Mouse (Mus musculus): ENCODE measurements around the gene Nf1. TPM values are rescaled to one million over a fixed set of nuclear protein-coding genes. Genes with fewer than 3 reads are reported as not detected.

The Nf1 gene
- polyA plus RNA-seq, 1 experiment from 2014 or later = 19.6 TPM

GRCm38 (mm10) chr11:79413761-79414513 is 74.4 kb downstream of the Nf1 start:
- no peak for ATAC-seq (ENCODE audit: low read depth)
- 93% methylated on average over 7 of the region's 7 CpGs for WGBS
- Histone ChIP-seq H3K4me1 (ENCODE audit: control insufficient read depth, insufficient read depth, low read length) (no peaks in the 10 kb centered on the region), H3K9ac (replicated peaks; ENCODE audit: low read depth, low read length) (no peak overlapping the region), H3K9me3 (ENCODE audit: control insufficient read depth, low read length) (no peaks in the 10 kb centered on the region), H3K4me3 (ENCODE audit: low read depth, low read length) (no peak overlapping the region), H3K27me3 (ENCODE audit: control insufficient read depth, insufficient read depth, low read length) (no peaks in the 10 kb centered on the region), H3K36me3 (ENCODE audit: control insufficient read depth, insufficient read depth, low read length) (peaks cover 11% of the 10 kb centered on the region), H3K4me2 (ENCODE audit: low read depth, low read length) (no peak overlapping the region), H3K27ac (ENCODE audit: low read depth, low read length) (no peak overlapping the region)

DNA sequence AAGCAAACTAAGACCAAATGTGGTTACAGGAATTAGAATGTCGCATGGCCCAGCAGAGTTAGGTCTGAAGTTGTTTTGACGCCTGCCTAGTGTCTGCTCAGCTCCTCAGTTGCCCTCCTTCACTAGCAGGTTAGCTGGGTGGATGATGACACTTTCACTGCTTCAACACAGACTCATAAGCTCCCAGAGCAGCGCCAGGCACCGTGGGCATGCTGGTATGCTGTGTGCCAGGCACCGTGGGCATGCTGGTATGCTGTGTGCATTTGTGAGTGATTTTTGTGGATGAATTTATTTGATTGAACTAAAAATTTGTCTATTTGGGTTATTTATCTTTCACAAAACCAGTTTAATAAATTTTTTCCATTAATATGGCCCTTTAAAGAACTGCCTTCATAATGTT is 83.0 kb downstream of the Nf1 start:
- Histone ChIP-seq H3K27me3 (ENCODE audit: control insufficient read depth, insufficient read depth, low read length) (no peaks in the 10 kb centered on the region), H3K36me3 (ENCODE audit: control insufficient read depth, insufficient read depth, low read length) (0 out of 2 replicates have a peak, but pooled peaks cover 3% of the 10 kb centered on the region), H3K4me2 (ENCODE audit: low read depth, low read length) (no peak overlapping the region), H3K9ac (replicated peaks; ENCODE audit: low read depth, low read length) (no peak overlapping the region), H3K4me3 (ENCODE audit: low read depth, low read length) (no peak overlapping the region), H3K9me3 (ENCODE audit: control insufficient read depth, low read length) (no peaks in the 10 kb centered on the region), H3K4me1 (ENCODE audit: control insufficient read depth, insufficient read depth, low read length) (no peaks in the 10 kb centered on the region), H3K27ac (ENCODE audit: low read depth, low read length) (no peak overlapping the region)
- no peak for ATAC-seq (ENCODE audit: low read depth)
- 93% methylated on average over 5 of the region's 5 CpGs for WGBS

GRCm38 (mm10) chr11:79426571-79426970 is 87.1 kb downstream of the Nf1 start:
- Histone ChIP-seq H3K4me2 (ENCODE audit: low read depth, low read length) (no peak overlapping the region), H3K4me3 (ENCODE audit: low read depth, low read length) (no peak overlapping the region), H3K36me3 (ENCODE audit: control insufficient read depth, insufficient read depth, low read length) (0 out of 2 replicates have a peak, but pooled peaks cover 6% of the 10 kb centered on the region), H3K4me1 (ENCODE audit: control insufficient read depth, insufficient read depth, low read length) (no peaks in the 10 kb centered on the region), H3K27ac (ENCODE audit: low read depth, low read length) (no peak overlapping the region), H3K9me3 (ENCODE audit: control insufficient read depth, low read length) (no peaks in the 10 kb centered on the region), H3K27me3 (ENCODE audit: control insufficient read depth, insufficient read depth, low read length) (no peaks in the 10 kb centered on the region), H3K9ac (replicated peaks; ENCODE audit: low read depth, low read length) (no peak overlapping the region)
- 59% methylated on average over 4 of the region's 4 CpGs for WGBS
- no peak for ATAC-seq (ENCODE audit: low read depth)

- 0% methylated on average over 2 of the region's 2 CpGs for WGBS
- no peak overlapping the region for H3K4me3 ChIP-seq (ENCODE audit: low read depth, low read length)
Measured at GRCm38 (mm10) chr11:79427638-79428037, 88.1 kb downstream of the Nf1 start.

GRCm38 (mm10) chr11:79435252-79435651 is 95.8 kb downstream of the Nf1 start:
- WGBS = 93% methylated on average over 4 of the region's 4 CpGs
- H3K9me3 ChIP-seq (ENCODE audit: control insufficient read depth, low read length) = no peaks in the 10 kb centered on the region
- H3K4me1 ChIP-seq (ENCODE audit: control insufficient read depth, insufficient read depth, low read length) = no peaks in the 10 kb centered on the region
- no peak overlapping the region for H3K4me2 ChIP-seq (ENCODE audit: low read depth, low read length)
- no peak overlapping the region for H3K9ac ChIP-seq (replicated peaks; ENCODE audit: low read depth, low read length)
- ATAC-seq (ENCODE audit: low read depth) = no peak
- H3K36me3 ChIP-seq (ENCODE audit: control insufficient read depth, insufficient read depth, low read length) = peaks cover 19% of the 10 kb centered on the region
- H3K27ac ChIP-seq (ENCODE audit: low read depth, low read length) = no peak overlapping the region
- H3K4me3 ChIP-seq (ENCODE audit: low read depth, low read length) = no peak overlapping the region
- H3K27me3 ChIP-seq (ENCODE audit: control insufficient read depth, insufficient read depth, low read length) = no peaks in the 10 kb centered on the region

More at GRCm38 (mm10) chr11:79427638-79428037, 88.1 kb downstream of the Nf1 start:
- Histone ChIP-seq H3K4me1 (ENCODE audit: control insufficient read depth, insufficient read depth, low read length) (no peaks in the 10 kb centered on the region), H3K4me2 (ENCODE audit: low read depth, low read length) (no peak overlapping the region), H3K36me3 (ENCODE audit: control insufficient read depth, insufficient read depth, low read length) (0 out of 2 replicates have a peak, but pooled peaks cover 3% of the 10 kb centered on the region), H3K9ac (replicated peaks; ENCODE audit: low read depth, low read length) (no peak overlapping the region), H3K9me3 (ENCODE audit: control insufficient read depth, low read length) (no peaks in the 10 kb centered on the region), H3K27ac (ENCODE audit: low read depth, low read length) (no peak overlapping the region), H3K27me3 (ENCODE audit: control insufficient read depth, insufficient read depth, low read length) (no peaks in the 10 kb centered on the region)
- ATAC-seq (ENCODE audit: low read depth) = no peak

DNA sequence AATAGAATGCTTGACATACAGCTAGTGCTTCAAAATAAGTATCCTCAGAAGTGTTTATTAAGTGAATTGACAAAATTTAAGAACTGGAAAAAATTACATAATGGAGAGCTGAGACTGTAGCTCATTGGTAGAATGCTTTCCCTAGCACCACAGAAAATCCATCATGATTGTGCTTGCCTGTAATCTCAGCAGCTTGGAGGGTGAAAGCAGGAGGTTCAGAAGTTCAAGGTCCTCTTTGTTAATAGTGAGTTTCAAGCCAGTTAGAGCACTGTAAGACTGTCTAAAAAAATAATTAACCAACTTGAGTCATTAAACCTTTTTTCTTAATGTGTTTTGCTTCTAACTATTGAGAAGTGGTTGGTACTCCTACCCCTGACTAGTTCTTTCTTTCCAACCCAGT is 108.9 kb downstream of the Nf1 start:
- H3K4me1 ChIP-seq (ENCODE audit: control insufficient read depth, insufficient read depth, low read length) = no peaks in the 10 kb centered on the region
- H3K27me3 ChIP-seq (ENCODE audit: control insufficient read depth, insufficient read depth, low read length) = no peaks in the 10 kb centered on the region
- no peak for ATAC-seq (ENCODE audit: low read depth)
- no peak overlapping the region for H3K27ac ChIP-seq (ENCODE audit: low read depth, low read length)
- H3K36me3 ChIP-seq (ENCODE audit: control insufficient read depth, insufficient read depth, low read length) = peaks cover 30% of the 10 kb centered on the region
- no peak overlapping the region for H3K9ac ChIP-seq (replicated peaks; ENCODE audit: low read depth, low read length)
- H3K4me3 ChIP-seq (ENCODE audit: low read depth, low read length) = no peak overlapping the region
- no peaks in the 10 kb centered on the region for H3K9me3 ChIP-seq (ENCODE audit: control insufficient read depth, low read length)
- no peak overlapping the region for H3K4me2 ChIP-seq (ENCODE audit: low read depth, low read length)

GRCm38 (mm10) chr11:79452966-79453365 is 113.5 kb downstream of the Nf1 start:
- Histone ChIP-seq H3K27me3 (ENCODE audit: control insufficient read depth, insufficient read depth, low read length) (no peaks in the 10 kb centered on the region), H3K4me1 (ENCODE audit: control insufficient read depth, insufficient read depth, low read length) (no peaks in the 10 kb centered on the region), H3K9me3 (ENCODE audit: control insufficient read depth, low read length) (no peaks in the 10 kb centered on the region), H3K4me3 (ENCODE audit: low read depth, low read length) (no peak overlapping the region), H3K4me2 (ENCODE audit: low read depth, low read length) (no peak overlapping the region), H3K27ac (ENCODE audit: low read depth, low read length) (no peak overlapping the region), H3K9ac (replicated peaks; ENCODE audit: low read depth, low read length) (no peak overlapping the region), H3K36me3 (ENCODE audit: control insufficient read depth, insufficient read depth, low read length) (peaks cover 17% of the 10 kb centered on the region)
- no peak for ATAC-seq (ENCODE audit: low read depth)

- no peak for ATAC-seq (ENCODE audit: low read depth)
- H3K9me3 ChIP-seq (ENCODE audit: control insufficient read depth, low read length) = no peaks in the 10 kb centered on the region
- no peak overlapping the region for H3K4me2 ChIP-seq (ENCODE audit: low read depth, low read length)
- H3K36me3 ChIP-seq (ENCODE audit: control insufficient read depth, insufficient read depth, low read length) = peaks cover 19% of the 10 kb centered on the region
- no peak overlapping the region for H3K9ac ChIP-seq (replicated peaks; ENCODE audit: low read depth, low read length)
- no peaks in the 10 kb centered on the region for H3K4me1 ChIP-seq (ENCODE audit: control insufficient read depth, insufficient read depth, low read length)
- no peak overlapping the region for H3K4me3 ChIP-seq (ENCODE audit: low read depth, low read length)
- no peak overlapping the region for H3K27ac ChIP-seq (ENCODE audit: low read depth, low read length)
- H3K27me3 ChIP-seq (ENCODE audit: control insufficient read depth, insufficient read depth, low read length) = no peaks in the 10 kb centered on the region
- WGBS = 87% methylated on average over 3 of the region's 3 CpGs
Measured at GRCm38 (mm10) chr11:79457928-79458327, 118.4 kb downstream of the Nf1 start.

- no peak overlapping the region for H3K27ac ChIP-seq (ENCODE audit: low read depth, low read length)
- H3K4me3 ChIP-seq (ENCODE audit: low read depth, low read length) = no peak overlapping the region
- no peak overlapping the region for H3K4me2 ChIP-seq (ENCODE audit: low read depth, low read length)
- ATAC-seq (ENCODE audit: low read depth) = no peak
- H3K9ac ChIP-seq (replicated peaks; ENCODE audit: low read depth, low read length) = no peak overlapping the region
- no peaks in the 10 kb centered on the region for H3K27me3 ChIP-seq (ENCODE audit: control insufficient read depth, insufficient read depth, low read length)
- H3K36me3 ChIP-seq (ENCODE audit: control insufficient read depth, insufficient read depth, low read length) = peaks cover 19% of the 10 kb centered on the region
- H3K9me3 ChIP-seq (ENCODE audit: control insufficient read depth, low read length) = no peaks in the 10 kb centered on the region
- no peaks in the 10 kb centered on the region for H3K4me1 ChIP-seq (ENCODE audit: control insufficient read depth, insufficient read depth, low read length)
- WGBS = 94% methylated on average over 4 of the region's 4 CpGs
Measured at GRCm38 (mm10) chr11:79459846-79460245, 120.4 kb downstream of the Nf1 start.
